Mouse (Mus musculus): ENCODE results near the gene Srpk2. TPM values are rescaled to one million over a fixed set of nuclear protein-coding genes. Genes with fewer than 3 reads are reported as not detected.

The Srpk2 gene
- polyA plus RNA-seq, 1 experiment from 2014 or later: 56.2 TPM

GRCm38 (mm10) chr5:23638023-23638422 is 46.4 kb downstream of the Srpk2 start:
- no peak for ATAC-seq (ENCODE audit: insufficient number of reproducible peaks, low FRiP score, low TSS enrichment, low read depth)
- H3K27me3 ChIP-seq: no peaks in the 10 kb centered on the region
- H3K4me3 ChIP-seq (replicated peaks): no peak overlapping the region
- H3K9ac ChIP-seq: no peak overlapping the region
- H3K4me1 ChIP-seq: no peaks in the 10 kb centered on the region
- no peaks in the 10 kb centered on the region for H3K36me3 ChIP-seq
- H3K27ac ChIP-seq (replicated peaks): no peak overlapping the region
- WGBS: 81% methylated on average over 4 of the region's 4 CpGs
- no peak overlapping the region for H3K4me2 ChIP-seq (replicated peaks)
- no peaks in the 10 kb centered on the region for H3K9me3 ChIP-seq (replicated peaks)

GRCm38 (mm10) chr5:23637337-23637736 is 47.1 kb downstream of the Srpk2 start:
- H3K4me3 ChIP-seq (replicated peaks): no peak overlapping the region
- H3K27me3 ChIP-seq: no peaks in the 10 kb centered on the region
- 93% methylated on average over 8 of the region's 8 CpGs for WGBS
- no peak overlapping the region for H3K4me2 ChIP-seq (replicated peaks)
- H3K36me3 ChIP-seq: no peaks in the 10 kb centered on the region
- no peaks in the 10 kb centered on the region for H3K4me1 ChIP-seq
- no peak overlapping the region for H3K9ac ChIP-seq
- no peaks in the 10 kb centered on the region for H3K9me3 ChIP-seq (replicated peaks)
- H3K27ac ChIP-seq (replicated peaks): no peak overlapping the region
- no peak for ATAC-seq (ENCODE audit: insufficient number of reproducible peaks, low FRiP score, low TSS enrichment, low read depth)

GRCm38 (mm10) chr5:23631490-23631889 is 52.9 kb downstream of the Srpk2 start:
- H3K36me3 ChIP-seq: no peaks in the 10 kb centered on the region
- H3K4me2 ChIP-seq (replicated peaks): no peak overlapping the region
- no peaks in the 10 kb centered on the region for H3K27me3 ChIP-seq
- H3K27ac ChIP-seq (replicated peaks): no peak overlapping the region
- no peak overlapping the region for H3K9ac ChIP-seq
- no peak overlapping the region for H3K4me3 ChIP-seq (replicated peaks)
- no peak for ATAC-seq (ENCODE audit: insufficient number of reproducible peaks, low FRiP score, low TSS enrichment, low read depth)
- no peaks in the 10 kb centered on the region for H3K4me1 ChIP-seq
- WGBS: 33% methylated on average over 1 of the region's 1 CpGs
- H3K9me3 ChIP-seq (replicated peaks): no peaks in the 10 kb centered on the region

- Histone ChIP-seq H3K4me3 (replicated peaks) (no peak overlapping the region), H3K36me3 (no peaks in the 10 kb centered on the region), H3K4me2 (replicated peaks) (no peak overlapping the region), H3K4me1 (no peaks in the 10 kb centered on the region), H3K9ac (no peak overlapping the region), H3K27ac (replicated peaks) (no peak overlapping the region), H3K27me3 (no peaks in the 10 kb centered on the region), H3K9me3 (replicated peaks) (no peaks in the 10 kb centered on the region)
- no peak for ATAC-seq (ENCODE audit: insufficient number of reproducible peaks, low FRiP score, low TSS enrichment, low read depth)
- WGBS: 70% methylated on average over 5 of the region's 5 CpGs
These were observed 57.2 kb downstream of the Srpk2 start for GRCm38 (mm10) chr5:23627221-23627620.

- Histone ChIP-seq H3K36me3 (no peaks in the 10 kb centered on the region), H3K27ac (replicated peaks) (no peak overlapping the region), H3K4me3 (replicated peaks) (no peak overlapping the region), H3K4me2 (replicated peaks) (no peak overlapping the region), H3K9me3 (replicated peaks) (no peaks in the 10 kb centered on the region), H3K9ac (no peak overlapping the region), H3K4me1 (no peaks in the 10 kb centered on the region), H3K27me3 (no peaks in the 10 kb centered on the region)
- WGBS: 66% methylated on average over 2 of the region's 2 CpGs
- ATAC-seq (ENCODE audit: insufficient number of reproducible peaks, low FRiP score, low TSS enrichment, low read depth): no peak
These were observed 58.2 kb downstream of the Srpk2 start for GRCm38 (mm10) chr5:23626173-23626572.

- ATAC-seq (ENCODE audit: insufficient number of reproducible peaks, low FRiP score, low TSS enrichment, low read depth): no peak
- no peak overlapping the region for H3K27ac ChIP-seq (replicated peaks)
- no peak overlapping the region for H3K9ac ChIP-seq
- no peaks in the 10 kb centered on the region for H3K4me1 ChIP-seq
- no peaks in the 10 kb centered on the region for H3K36me3 ChIP-seq
- WGBS: 84% methylated on average over 8 of the region's 8 CpGs
- H3K4me2 ChIP-seq (replicated peaks): no peak overlapping the region
- H3K27me3 ChIP-seq: no peaks in the 10 kb centered on the region
- H3K4me3 ChIP-seq (replicated peaks): no peak overlapping the region
- no peaks in the 10 kb centered on the region for H3K9me3 ChIP-seq (replicated peaks)
These were observed 63.8 kb downstream of the Srpk2 start for GRCm38 (mm10) chr5:23620621-23621020.

GRCm38 (mm10) chr5:23618656-23619055 is 65.8 kb downstream of the Srpk2 start:
- H3K9me3 ChIP-seq (replicated peaks): no peaks in the 10 kb centered on the region
- H3K9ac ChIP-seq: no peak overlapping the region
- H3K4me3 ChIP-seq (replicated peaks): no peak overlapping the region
- 92% methylated on average over 7 of the region's 7 CpGs for WGBS
- no peaks in the 10 kb centered on the region for H3K36me3 ChIP-seq
- H3K27ac ChIP-seq (replicated peaks): no peak overlapping the region
- ATAC-seq (ENCODE audit: insufficient number of reproducible peaks, low FRiP score, low TSS enrichment, low read depth): no peak
- H3K4me2 ChIP-seq (replicated peaks): no peak overlapping the region
- no peaks in the 10 kb centered on the region for H3K27me3 ChIP-seq
- H3K4me1 ChIP-seq: peaks cover 9% of the 10 kb centered on the region

- H3K27ac ChIP-seq (replicated peaks): peak overlapping the region; percentile 89
- H3K36me3 ChIP-seq: no peaks in the 10 kb centered on the region
- ATAC-seq (ENCODE audit: insufficient number of reproducible peaks, low FRiP score, low TSS enrichment, low read depth): 0 out of 2 replicates have a peak, but pooled peaks have one; percentile 29
- 10% methylated on average over 5 of the region's 5 CpGs for WGBS
- peaks cover 9% of the 10 kb centered on the region for H3K4me1 ChIP-seq
- 0 out of 2 replicates have a peak overlapping the region, but pooled peaks have one; percentile 15 for H3K9ac ChIP-seq
- H3K27me3 ChIP-seq: no peaks in the 10 kb centered on the region
- H3K4me2 ChIP-seq (replicated peaks): peak overlapping the region; percentile 48
- peak overlapping the region; percentile 50 for H3K4me3 ChIP-seq (replicated peaks)
- H3K9me3 ChIP-seq (replicated peaks): no peaks in the 10 kb centered on the region
These were observed 67.4 kb downstream of the Srpk2 start for GRCm38 (mm10) chr5:23617104-23617415.

- Histone ChIP-seq H3K36me3 (no peaks in the 10 kb centered on the region), H3K27ac (replicated peaks) (peak overlapping the region; percentile 89), H3K27me3 (no peaks in the 10 kb centered on the region), H3K4me3 (replicated peaks) (peak overlapping the region; percentile 50), H3K4me2 (replicated peaks) (peak overlapping the region; percentile 48), H3K9ac (peak overlapping the region; percentile 42; the same call in 1 of the 2 replicates), H3K4me1 (peaks cover 9% of the 10 kb centered on the region), H3K9me3 (replicated peaks) (no peaks in the 10 kb centered on the region)
- peak; percentile 82 for ATAC-seq (ENCODE audit: insufficient number of reproducible peaks, low FRiP score, low TSS enrichment, low read depth)
- WGBS: 3% methylated on average over 11 of the region's 11 CpGs
These were observed 67.9 kb downstream of the Srpk2 start for GRCm38 (mm10) chr5:23616270-23617103.

GRCm38 (mm10) chr5:23615586-23616269 is 68.7 kb downstream of the Srpk2 start:
- Histone ChIP-seq H3K9ac (peak overlapping the region; percentile 42; the same call in 1 of the 2 replicates), H3K27ac (replicated peaks) (peak overlapping the region; percentile 88), H3K9me3 (replicated peaks) (no peaks in the 10 kb centered on the region), H3K4me2 (replicated peaks) (peak overlapping the region; percentile 48), H3K36me3 (no peaks in the 10 kb centered on the region), H3K4me3 (replicated peaks) (peak overlapping the region; percentile 50), H3K27me3 (no peaks in the 10 kb centered on the region), H3K4me1 (peaks cover 12% of the 10 kb centered on the region)
- WGBS: 15% methylated on average over 5 of the region's 5 CpGs
- no peak for ATAC-seq (ENCODE audit: insufficient number of reproducible peaks, low FRiP score, low TSS enrichment, low read depth)

- 59% methylated on average over 3 of the region's 3 CpGs for WGBS
- H3K4me3 ChIP-seq (replicated peaks): no peak overlapping the region
- peaks cover 16% of the 10 kb centered on the region for H3K4me1 ChIP-seq
- no peaks in the 10 kb centered on the region for H3K27me3 ChIP-seq
- H3K36me3 ChIP-seq: no peaks in the 10 kb centered on the region
- H3K9ac ChIP-seq: no peak overlapping the region
- no peak overlapping the region for H3K27ac ChIP-seq (replicated peaks)
- no peak overlapping the region for H3K4me2 ChIP-seq (replicated peaks)
- no peak for ATAC-seq (ENCODE audit: insufficient number of reproducible peaks, low FRiP score, low TSS enrichment, low read depth)
- no peaks in the 10 kb centered on the region for H3K9me3 ChIP-seq (replicated peaks)
These were observed 71.6 kb downstream of the Srpk2 start for GRCm38 (mm10) chr5:23612856-23613255.
